Mouse (Mus musculus) cerebellum, adult 2 months (tissue): ENCODE results near the gene Higd1b.

ENCODE experiments used
- CTCF ChIP-seq: fragments of 200-500 bp; IDR thresholded peaks from 2 replicates; pipeline ENCODE4 v1.5.1; 2011; ENCODE audit warnings: low read depth, mild to moderate bottlenecking, control low read depth, low read length, moderate library complexity, borderline replicate concordance; ENCODE audit not compliant: insufficient read depth
- POLR2A ChIP-seq: fragments of 200-500 bp; IDR thresholded peaks from 2 replicates; pipeline ENCODE4 v1.6.1; 2011; ENCODE audit warnings: low read length, control low read depth, borderline replicate concordance; ENCODE audit not compliant: insufficient read depth

DNA sequence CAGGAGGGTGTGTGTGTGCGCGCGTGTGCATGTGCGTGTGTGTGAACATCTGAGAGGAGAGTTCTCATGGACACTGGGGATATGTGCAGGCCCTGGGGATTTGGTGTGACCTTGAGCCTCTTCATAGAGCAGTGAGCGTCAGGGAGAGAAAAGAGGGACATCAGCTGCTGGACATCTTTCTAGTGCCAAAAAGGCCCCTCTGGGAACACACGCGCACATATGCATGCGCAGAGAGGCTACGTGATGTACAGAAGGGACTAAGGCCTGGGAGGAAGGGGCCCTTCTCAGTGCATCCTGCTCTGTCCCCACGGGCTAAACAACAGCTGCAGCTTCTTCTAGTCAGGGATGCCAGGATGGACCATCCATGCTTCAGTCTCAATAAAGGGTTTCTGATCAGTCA, 1.4 kb upstream of the Higd1b start:
- TF ChIP-seq CTCF (no peak), POLR2A (no peak)
